Mouse (Mus musculus): ENCODE data around the gene Specc1l. TPM values are rescaled to one million over a fixed set of nuclear protein-coding genes. Genes with fewer than 3 reads are reported as not detected.
A peak's percentile ranks its signal among the peaks of the same experiment; 100 is the strongest.

Gene Specc1l
- polyA plus RNA-seq, 1 experiment from 2014 or later, result 6.7 TPM

DNA sequence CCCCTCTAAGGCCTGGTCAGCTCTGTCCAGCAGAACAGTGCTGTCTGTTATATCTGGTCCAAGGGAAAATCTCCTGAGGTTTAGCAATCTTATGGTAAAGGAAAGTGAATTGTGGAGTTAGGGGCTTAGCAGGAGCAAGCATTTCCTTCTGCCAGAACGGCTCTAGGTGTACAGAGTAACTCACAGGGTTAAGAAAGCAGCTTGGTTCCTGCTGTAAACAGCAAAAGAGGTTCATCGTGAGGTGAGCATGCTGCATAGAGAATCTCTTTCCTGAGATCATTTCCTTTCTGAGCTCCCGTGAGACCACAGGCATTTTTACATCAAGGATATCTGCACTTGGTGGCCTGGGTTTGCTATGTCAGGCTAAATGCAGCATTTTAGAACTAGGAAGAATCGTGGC, 83.1 kb downstream of the Specc1l start:
- H3K4me2 ChIP-seq (ENCODE audit: low read depth, low read length), result no peak overlapping the region
- no peak overlapping the region for H3K9ac ChIP-seq (ENCODE audit: low read depth, low read length)
- H3K27ac ChIP-seq (ENCODE audit: low read length), result no peak overlapping the region
- no peak for ATAC-seq (ENCODE audit: low read depth)
- H3K4me1 ChIP-seq (ENCODE audit: control insufficient read depth, low read depth, low read length), result peaks cover 5% of the 10 kb centered on the region; the same call in 1 of the 2 replicates
- H3K36me3 ChIP-seq (ENCODE audit: control insufficient read depth, insufficient read depth), result no peaks in the 10 kb centered on the region
- no peaks in the 10 kb centered on the region for H3K9me3 ChIP-seq (replicated peaks; ENCODE audit: control insufficient read depth, low read length)
- no peaks in the 10 kb centered on the region for H3K27me3 ChIP-seq (ENCODE audit: control insufficient read depth, insufficient read depth, low read depth, low read length)
- no peak overlapping the region for H3K4me3 ChIP-seq (ENCODE audit: low read depth, low read length)
- 49% methylated on average over 4 of the region's 4 CpGs for WGBS (ENCODE audit: insufficient replicate concordance)

DNA sequence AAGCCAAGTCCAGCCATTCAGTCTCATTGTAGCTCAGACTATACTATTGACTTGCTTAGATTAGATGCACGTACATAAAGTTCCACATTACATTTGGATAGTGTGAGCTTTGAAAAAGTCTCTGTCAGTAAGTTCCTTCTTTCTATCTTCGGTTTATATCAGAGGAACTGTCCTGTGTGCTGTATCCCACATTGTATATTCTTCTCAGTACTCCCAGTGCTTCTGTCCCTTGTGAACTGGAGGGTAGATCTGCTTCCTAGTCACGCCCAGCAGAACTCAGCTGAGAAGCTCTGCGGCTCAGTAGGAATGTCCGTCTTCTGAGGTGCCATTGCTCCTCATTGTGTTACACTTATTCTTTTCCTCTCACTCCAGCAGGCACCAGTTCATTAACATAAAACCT, 86.7 kb downstream of the Specc1l start:
- no peak for ATAC-seq (ENCODE audit: low read depth)
- no peak overlapping the region for H3K4me3 ChIP-seq (ENCODE audit: low read depth, low read length)

DNA sequence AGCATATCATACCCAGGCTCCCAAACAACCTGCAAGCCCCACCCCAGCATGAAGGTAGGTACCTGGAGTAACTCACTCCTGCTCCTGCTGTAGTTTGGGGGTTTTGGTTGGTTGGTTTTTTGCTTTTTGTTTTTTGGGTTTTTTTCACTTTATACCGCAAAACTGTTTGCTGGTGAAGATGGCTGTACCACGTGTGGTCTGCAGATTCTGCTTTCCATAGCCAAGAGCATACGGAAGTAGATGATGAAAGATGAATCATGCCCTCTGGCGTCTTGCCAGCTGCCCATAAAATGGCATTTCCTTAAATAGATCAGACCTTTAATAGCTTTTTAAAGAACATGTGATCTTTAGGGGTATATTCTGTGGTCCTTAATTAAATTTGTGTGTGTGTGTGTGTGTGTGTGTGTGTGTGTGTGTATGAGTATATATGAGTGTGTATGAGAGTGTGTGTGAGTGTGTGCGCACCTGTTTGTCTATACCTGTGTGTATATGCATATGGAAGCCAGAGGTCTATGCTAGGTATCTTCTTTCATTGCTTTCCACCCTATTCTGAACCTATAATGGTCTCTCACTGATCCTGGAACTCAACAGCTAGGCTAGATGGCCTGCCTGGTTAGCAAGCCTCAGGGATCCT, 88.0 kb downstream of the Specc1l start:
- ATAC-seq (ENCODE audit: low read depth), result no peak
- H3K4me1 ChIP-seq (ENCODE audit: control insufficient read depth, low read depth, low read length), result peaks cover 6% of the 10 kb centered on the region; the same call in 1 of the 2 replicates
- H3K9ac ChIP-seq (ENCODE audit: low read depth, low read length), result no peak overlapping the region
- WGBS (ENCODE audit: insufficient replicate concordance), result 45% methylated on average over 5 of the region's 5 CpGs
- H3K9me3 ChIP-seq (replicated peaks; ENCODE audit: control insufficient read depth, low read length), result no peaks in the 10 kb centered on the region
- no peak overlapping the region for H3K27ac ChIP-seq (ENCODE audit: low read length)
- no peaks in the 10 kb centered on the region for H3K36me3 ChIP-seq (ENCODE audit: control insufficient read depth, insufficient read depth)
- no peaks in the 10 kb centered on the region for H3K27me3 ChIP-seq (ENCODE audit: control insufficient read depth, insufficient read depth, low read depth, low read length)
- H3K4me3 ChIP-seq (ENCODE audit: low read depth, low read length), result no peak overlapping the region
- no peak overlapping the region for H3K4me2 ChIP-seq (ENCODE audit: low read depth, low read length)

More for the DNA sequence above, 86.7 kb downstream of the Specc1l start:
- Histone ChIP-seq H3K4me2 (ENCODE audit: low read depth, low read length) (no peak overlapping the region), H3K9me3 (replicated peaks; ENCODE audit: control insufficient read depth, low read length) (no peaks in the 10 kb centered on the region), H3K27ac (ENCODE audit: low read length) (no peak overlapping the region), H3K4me1 (ENCODE audit: control insufficient read depth, low read depth, low read length) (peaks cover 6% of the 10 kb centered on the region; the same call in 1 of the 2 replicates), H3K36me3 (ENCODE audit: control insufficient read depth, insufficient read depth) (no peaks in the 10 kb centered on the region), H3K27me3 (ENCODE audit: control insufficient read depth, insufficient read depth, low read depth, low read length) (no peaks in the 10 kb centered on the region), H3K9ac (ENCODE audit: low read depth, low read length) (no peak overlapping the region)
- WGBS (ENCODE audit: insufficient replicate concordance), result 62% methylated on average over 5 of the region's 5 CpGs

DNA sequence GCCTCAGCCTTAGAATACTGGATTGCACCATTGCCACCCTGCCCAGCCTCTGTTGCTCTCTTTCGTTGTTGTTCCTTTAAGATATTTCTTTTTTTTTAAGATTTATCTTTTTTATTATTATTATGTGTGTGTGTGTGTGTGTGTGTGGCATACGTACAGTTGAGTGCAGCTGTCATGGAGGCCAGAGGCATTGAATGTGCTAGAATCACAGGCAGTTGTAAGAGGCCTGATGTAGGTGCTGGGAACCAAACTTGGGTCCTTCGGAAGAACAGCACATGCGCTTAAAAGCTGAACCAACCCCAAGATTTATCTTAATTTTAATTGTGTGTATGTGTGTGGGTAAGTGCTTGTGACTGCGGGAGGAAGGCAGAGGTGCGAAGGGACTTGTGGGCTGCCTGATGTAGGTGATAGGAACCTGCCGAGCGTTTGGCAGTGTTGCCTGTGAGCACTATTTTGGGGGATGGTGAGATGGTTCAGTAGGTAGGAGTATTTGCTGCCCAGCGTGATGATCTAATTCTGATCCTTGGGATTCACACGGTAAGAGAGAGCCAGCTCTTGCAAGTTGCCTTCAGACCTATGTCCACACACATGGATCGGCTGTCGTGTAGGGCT, 89.4 kb downstream of the Specc1l start:
- Histone ChIP-seq H3K4me2 (ENCODE audit: low read depth, low read length) (no peak overlapping the region), H3K27ac (ENCODE audit: low read length) (no peak overlapping the region), H3K4me3 (ENCODE audit: low read depth, low read length) (no peak overlapping the region), H3K9ac (ENCODE audit: low read depth, low read length) (no peak overlapping the region), H3K4me1 (ENCODE audit: control insufficient read depth, low read depth, low read length) (peaks cover 6% of the 10 kb centered on the region; the same call in 1 of the 2 replicates), H3K36me3 (ENCODE audit: control insufficient read depth, insufficient read depth) (no peaks in the 10 kb centered on the region), H3K27me3 (ENCODE audit: control insufficient read depth, insufficient read depth, low read depth, low read length) (no peaks in the 10 kb centered on the region), H3K9me3 (replicated peaks; ENCODE audit: control insufficient read depth, low read length) (no peaks in the 10 kb centered on the region)
- 43% methylated on average over 12 of the region's 12 CpGs for WGBS (ENCODE audit: insufficient replicate concordance)
- no peak for ATAC-seq (ENCODE audit: low read depth)

DNA sequence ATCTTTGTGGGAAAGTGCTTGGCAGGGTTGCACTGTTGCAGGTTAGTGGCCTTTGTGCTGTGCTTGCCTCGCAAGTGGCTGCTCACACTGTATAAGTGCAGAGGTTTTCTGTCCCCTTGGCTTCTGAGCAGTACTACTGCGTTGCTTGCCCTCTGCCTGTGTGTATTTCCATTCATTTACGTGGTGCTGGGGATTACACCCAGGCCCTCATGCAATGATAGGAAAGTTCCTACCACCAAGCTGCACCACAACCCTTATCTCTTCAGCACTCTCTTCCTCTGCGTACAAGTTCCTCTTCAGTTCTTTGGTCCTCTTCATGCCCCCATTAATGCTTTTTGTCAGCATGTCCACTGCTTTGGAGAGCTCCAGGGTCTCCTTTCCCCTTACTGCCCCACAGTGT, 90.1 kb downstream of the Specc1l start:
- H3K36me3 ChIP-seq (ENCODE audit: control insufficient read depth, insufficient read depth), result no peaks in the 10 kb centered on the region
- H3K9me3 ChIP-seq (replicated peaks; ENCODE audit: control insufficient read depth, low read length), result no peaks in the 10 kb centered on the region
- no peaks in the 10 kb centered on the region for H3K27me3 ChIP-seq (ENCODE audit: control insufficient read depth, insufficient read depth, low read depth, low read length)
- WGBS (ENCODE audit: insufficient replicate concordance), result 17% methylated on average over 4 of the region's 4 CpGs
- H3K4me3 ChIP-seq (ENCODE audit: low read depth, low read length), result no peak overlapping the region
- H3K27ac ChIP-seq (ENCODE audit: low read length), result no peak overlapping the region
- H3K4me1 ChIP-seq (ENCODE audit: control insufficient read depth, low read depth, low read length), result peaks cover 10% of the 10 kb centered on the region
- peak; percentile 39 for ATAC-seq (ENCODE audit: low read depth)
- H3K9ac ChIP-seq (ENCODE audit: low read depth, low read length), result no peak overlapping the region
- no peak overlapping the region for H3K4me2 ChIP-seq (ENCODE audit: low read depth, low read length)

DNA sequence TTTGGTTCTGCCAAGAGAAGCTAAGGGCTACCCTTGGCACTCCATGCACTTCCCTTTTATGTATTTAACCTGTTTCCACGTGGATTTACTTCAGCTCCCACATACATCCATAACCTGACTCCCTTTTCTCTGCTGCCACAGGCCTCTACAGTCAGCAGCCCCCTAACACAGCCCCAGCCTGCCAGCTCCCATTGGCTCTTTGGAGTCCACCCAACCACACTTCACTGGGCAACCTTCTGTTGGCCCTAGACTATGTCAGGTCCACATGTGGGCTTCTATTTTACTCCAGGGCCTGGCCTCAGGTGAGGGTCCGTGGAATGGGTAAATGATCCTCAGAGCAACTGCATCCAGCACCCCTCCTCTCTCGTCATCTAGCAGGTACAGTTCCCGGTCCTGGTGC, 90.7 kb downstream of the Specc1l start:
- no peak overlapping the region for H3K4me3 ChIP-seq (ENCODE audit: low read depth, low read length)
- no peak overlapping the region for H3K4me2 ChIP-seq (ENCODE audit: low read depth, low read length)
- no peak for ATAC-seq (ENCODE audit: low read depth)
- H3K9ac ChIP-seq (ENCODE audit: low read depth, low read length), result no peak overlapping the region
- WGBS (ENCODE audit: insufficient replicate concordance), result 59% methylated on average over 4 of the region's 4 CpGs
- H3K27me3 ChIP-seq (ENCODE audit: control insufficient read depth, insufficient read depth, low read depth, low read length), result no peaks in the 10 kb centered on the region
- peaks cover 3% of the 10 kb centered on the region; the same call in 1 of the 2 replicates for H3K36me3 ChIP-seq (ENCODE audit: control insufficient read depth, insufficient read depth)
- H3K4me1 ChIP-seq (ENCODE audit: control insufficient read depth, low read depth, low read length), result peaks cover 14% of the 10 kb centered on the region
- H3K27ac ChIP-seq (ENCODE audit: low read length), result no peak overlapping the region
- no peaks in the 10 kb centered on the region for H3K9me3 ChIP-seq (replicated peaks; ENCODE audit: control insufficient read depth, low read length)

DNA sequence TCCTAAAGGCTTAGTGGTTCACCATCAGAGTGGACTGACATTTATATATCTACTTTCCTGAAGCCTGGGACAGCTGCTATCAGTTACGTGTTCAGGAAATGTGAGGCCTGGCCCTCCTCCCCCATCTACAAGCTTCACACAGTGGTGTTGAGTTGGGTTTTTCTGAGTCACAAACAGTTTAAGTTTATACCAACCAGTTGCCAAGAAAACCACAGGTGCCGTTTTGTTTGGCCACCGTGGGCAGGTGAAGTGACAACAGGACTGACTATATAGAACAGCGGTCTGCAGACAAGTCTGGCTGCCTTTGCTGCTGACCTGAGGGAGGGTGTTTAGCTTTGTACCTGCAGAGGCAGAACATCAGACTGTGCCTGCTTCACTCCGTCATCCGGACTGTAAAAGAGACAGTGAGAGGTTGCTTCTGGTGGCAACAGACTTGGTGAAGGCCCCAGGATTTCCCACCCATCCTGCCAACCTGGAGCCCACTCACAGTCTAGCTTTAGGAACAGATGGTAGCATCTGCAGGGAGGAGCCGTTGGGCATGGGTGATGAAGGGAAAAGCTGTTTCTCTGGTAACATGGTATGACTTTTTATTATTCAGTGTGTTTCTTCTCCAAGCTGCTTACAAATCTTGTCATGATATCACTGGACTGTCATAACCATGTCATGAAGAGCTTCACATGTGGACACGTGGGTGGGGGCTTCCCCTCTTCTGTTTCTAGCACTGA, 91.6 kb downstream of the Specc1l start:
- Histone ChIP-seq H3K27me3 (ENCODE audit: control insufficient read depth, insufficient read depth, low read depth, low read length) (no peaks in the 10 kb centered on the region), H3K36me3 (ENCODE audit: control insufficient read depth, insufficient read depth) (peaks cover 8% of the 10 kb centered on the region), H3K4me1 (ENCODE audit: control insufficient read depth, low read depth, low read length) (peaks cover 14% of the 10 kb centered on the region), H3K9ac (ENCODE audit: low read depth, low read length) (no peak overlapping the region), H3K4me2 (ENCODE audit: low read depth, low read length) (no peak overlapping the region), H3K27ac (ENCODE audit: low read length) (no peak overlapping the region), H3K4me3 (ENCODE audit: low read depth, low read length) (no peak overlapping the region), H3K9me3 (replicated peaks; ENCODE audit: control insufficient read depth, low read length) (no peaks in the 10 kb centered on the region)
- 34% methylated on average over 8 of the region's 8 CpGs for WGBS (ENCODE audit: insufficient replicate concordance)
- ATAC-seq (ENCODE audit: low read depth), result no peak

DNA sequence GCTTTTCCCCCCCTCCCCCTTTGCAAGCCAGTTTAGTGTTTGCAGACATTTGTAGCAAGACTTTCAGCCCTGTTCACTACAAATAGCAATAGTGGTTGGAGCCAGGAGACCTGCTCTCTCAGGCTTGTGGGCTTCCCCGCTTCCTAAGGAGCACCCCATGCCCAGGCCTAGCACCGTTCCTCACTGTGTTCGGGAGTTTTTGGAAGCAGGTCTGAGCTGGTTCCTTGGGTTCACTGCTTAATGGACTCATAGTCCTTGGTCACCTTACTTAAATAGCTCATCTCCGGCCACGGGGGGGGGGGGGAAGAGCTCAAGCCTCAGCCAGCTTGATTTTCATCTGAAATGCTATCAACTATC, 92.2 kb downstream of the Specc1l start:
- Histone ChIP-seq H3K4me1 (ENCODE audit: control insufficient read depth, low read depth, low read length) (peaks cover 14% of the 10 kb centered on the region), H3K4me3 (ENCODE audit: low read depth, low read length) (no peak overlapping the region), H3K4me2 (ENCODE audit: low read depth, low read length) (no peak overlapping the region), H3K27me3 (ENCODE audit: control insufficient read depth, insufficient read depth, low read depth, low read length) (no peaks in the 10 kb centered on the region), H3K36me3 (ENCODE audit: control insufficient read depth, insufficient read depth) (peaks cover 8% of the 10 kb centered on the region), H3K9ac (ENCODE audit: low read depth, low read length) (no peak overlapping the region), H3K27ac (ENCODE audit: low read length) (no peak overlapping the region), H3K9me3 (replicated peaks; ENCODE audit: control insufficient read depth, low read length) (no peaks in the 10 kb centered on the region)
- no peak for ATAC-seq (ENCODE audit: low read depth)
- WGBS (ENCODE audit: insufficient replicate concordance), result 57% methylated on average over 5 of the region's 5 CpGs

DNA sequence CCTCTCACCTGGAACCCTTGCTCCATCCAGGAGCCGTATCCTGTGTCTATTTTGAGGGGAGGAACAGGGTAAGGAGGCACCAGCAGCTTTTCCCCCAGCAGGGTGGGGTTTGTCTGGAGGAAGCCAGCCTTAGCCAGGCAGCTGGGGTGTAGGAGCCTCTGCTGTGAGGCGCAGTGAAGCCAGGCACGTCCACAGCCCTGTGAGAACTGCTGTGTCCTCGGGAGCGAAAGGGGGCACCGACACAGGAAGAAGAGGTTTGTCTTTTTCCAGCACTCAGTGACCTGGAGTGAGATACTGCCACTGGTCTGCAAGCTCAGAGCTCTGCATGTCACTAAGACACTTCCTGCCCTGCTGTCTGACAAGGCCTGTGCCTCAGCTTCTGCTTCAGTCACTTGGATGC, 92.5 kb downstream of the Specc1l start:
- H3K9ac ChIP-seq (ENCODE audit: low read depth, low read length), result no peak overlapping the region; the same call in 1 of the 2 replicates
- peak; percentile 65 for ATAC-seq (ENCODE audit: low read depth)
- peaks cover 11% of the 10 kb centered on the region for H3K36me3 ChIP-seq (ENCODE audit: control insufficient read depth, insufficient read depth)
- H3K4me1 ChIP-seq (ENCODE audit: control insufficient read depth, low read depth, low read length), result peaks cover 14% of the 10 kb centered on the region
- 26% methylated on average over 6 of the region's 6 CpGs for WGBS (ENCODE audit: insufficient replicate concordance)
- H3K9me3 ChIP-seq (replicated peaks; ENCODE audit: control insufficient read depth, low read length), result no peaks in the 10 kb centered on the region
- H3K4me3 ChIP-seq (ENCODE audit: low read depth, low read length), result no peak overlapping the region
- no peak overlapping the region for H3K4me2 ChIP-seq (ENCODE audit: low read depth, low read length)
- no peak overlapping the region for H3K27ac ChIP-seq (ENCODE audit: low read length)
- no peaks in the 10 kb centered on the region for H3K27me3 ChIP-seq (ENCODE audit: control insufficient read depth, insufficient read depth, low read depth, low read length)

Data from liver, embryonic 16.5 days (tissue).